Mouse (Mus musculus): ENCODE measurements around the gene Astn1.

DNA sequence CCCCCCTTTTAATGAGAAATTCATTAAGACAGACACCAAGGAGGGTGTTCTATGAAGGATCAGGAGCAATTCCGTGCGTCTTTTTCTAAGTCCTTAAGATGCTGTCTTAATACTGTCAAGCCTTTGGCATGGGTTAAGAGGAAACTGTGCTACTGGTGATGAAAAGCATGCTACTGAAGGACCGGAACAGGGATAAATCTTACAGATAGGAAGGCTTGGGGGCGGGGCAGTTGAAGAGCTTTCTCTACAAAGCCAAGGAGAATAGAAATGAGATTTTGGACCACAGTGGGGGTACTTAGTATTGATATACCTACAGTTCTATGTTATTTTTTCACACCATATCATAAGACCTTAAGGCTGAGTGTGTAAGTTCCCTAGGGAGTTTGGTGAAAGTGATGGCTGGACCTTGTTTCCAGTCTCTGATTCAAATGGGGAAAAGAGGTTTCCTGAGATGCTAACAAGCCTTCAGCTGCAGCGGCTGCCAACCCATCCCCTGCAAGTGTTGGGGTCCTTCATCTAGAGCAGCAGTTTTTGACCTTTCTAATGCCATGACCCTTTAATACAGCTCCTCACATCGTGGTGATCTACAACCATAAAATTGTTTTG, 378.2 kb downstream of the Astn1 start:
- TF ChIP-seq MAZ (IDR thresholded peaks at IDR 0.05; ENCODE audit: low read depth, low read length) (no peak), CTCF (conservative IDR thresholded peaks at IDR 0.05 in 1 of 2, IDR thresholded peaks at IDR 0.05 in 1 of 2; ENCODE audit: low read depth in 2 of 2, low read length in 2 of 2) (no peak), EP300 (IDR thresholded peaks at IDR 0.05; ENCODE audit: low read length) (peak; percentile 92), TCF12 (IDR thresholded peaks at IDR 0.05; ENCODE audit: low read depth, low read length) (peak; percentile 63), MXI1 (IDR thresholded peaks at IDR 0.05; ENCODE audit: low read depth, low read length) (0 out of 2 replicates have a peak, but pooled peaks have one; percentile 38), ZMIZ1 (IDR thresholded peaks at IDR 0.05; ENCODE audit: low read depth, low read length) (no peak), JUND (conservative IDR thresholded peaks at IDR 0.05; ENCODE audit: low read depth, low read length) (peak; percentile 69), MAFK (IDR thresholded peaks at IDR 0.05; ENCODE audit: insufficient replicate concordance, low read length) (peak; percentile 55; the same call in 1 of the 2 replicates), POLR2A (IDR thresholded peaks at IDR 0.05; ENCODE audit: low read depth, low read length) (no peak), PAX5 (IDR thresholded peaks at IDR 0.05; ENCODE audit: low read length) (no peak)

Data from CH12.LX (cell line).